Mouse (Mus musculus): ENCODE results near the gene Cdc42ep4. TPM values are rescaled to one million over a fixed set of nuclear protein-coding genes. Genes with fewer than 3 reads are reported as not detected.

Cdc42ep4 gene
- polyA plus RNA-seq, 1 experiment from 2014 or later: 37.0 TPM

Other genes starting within 250 kb of the Cdc42ep4 start
- 9.9 and 14.2 TPM in 2 replicates for gene Sstr2, start 132.5 kb downstream of the Cdc42ep4 start, polyA plus RNA-seq (2014; fragmentation: Nextera tagmentation; extraction: Ambion mirVana)
- 35.0 and 36.3 TPM in 2 replicates for gene Cog1, start 102.7 kb downstream of the Cdc42ep4 start, polyA plus RNA-seq (2014; fragmentation: Nextera tagmentation; extraction: Ambion mirVana)
- 23.5 and 24.4 TPM in 2 replicates for gene Slc39a11, start 101.8 kb downstream of the Cdc42ep4 start, polyA plus RNA-seq (2014; fragmentation: Nextera tagmentation; extraction: Ambion mirVana)
- gene Fam104a, start 67.7 kb downstream of the Cdc42ep4 start, polyA plus RNA-seq (2014; fragmentation: Nextera tagmentation; extraction: Ambion mirVana): 41.4 and 45.3 TPM in 2 replicates
- 23.1 and 27.6 TPM in 2 replicates for gene D11Wsu47e, start 67.5 kb downstream of the Cdc42ep4 start, polyA plus RNA-seq (2014; fragmentation: Nextera tagmentation; extraction: Ambion mirVana)
- gene Cpsf4l, start 41.9 kb downstream of the Cdc42ep4 start, polyA plus RNA-seq (2014; fragmentation: Nextera tagmentation; extraction: Ambion mirVana): 0.31 and 0.72 TPM in 2 replicates

Data from neural tube, embryonic 14.5 days (tissue).